In genomic region chr1:185596815-185597214, GRCm38 (mm10) we compare ENCODE assay signal across 24 mouse cellular contexts.
DNase-seq lines count a peak whose midpoint lies in the region; ATAC-seq and TF ChIP-seq lines count a peak whose summit lies in the region.
"Had no signal": no experiment of that assay in that cellular context is flagged by ENCODE, and none has a peak within 500 bp of the region (broad histone marks: within the 10 kb centered on the region; RNA-seq: fewer than 3 reads in every experiment).

No protein-coding gene starts in this region.

- no peaks in the 10 kb centered on the region for H3K9me3 ChIP-seq in lung, embryonic 14.5 days (ENCODE audit: low read depth, low read length)
- H3K9me3 ChIP-seq in midbrain, embryonic 16.5 days (replicated peaks; ENCODE audit: control insufficient read depth, low read length, poor library complexity, severe bottlenecking), result peaks cover 5% of the 10 kb centered on the region; the same call in 1 of the 2 replicates
- H3K9me3 ChIP-seq: embryonic facial prominence, embryonic 12.5 days; embryonic facial prominence, embryonic 15.5 days; hindbrain, embryonic 15.5 days had no signal

- H3K27ac ChIP-seq in lung, embryonic 14.5 days (ENCODE audit: low read depth), result no peak overlapping the region
- H3K27ac ChIP-seq in midbrain, embryonic 16.5 days (ENCODE audit: low read length), result no peak overlapping the region
- H3K27ac ChIP-seq: embryonic facial prominence, embryonic 12.5 days; embryonic facial prominence, embryonic 15.5 days; heart, adult 2 months; hindbrain, embryonic 12.5 days; hindbrain, embryonic 15.5 days had no signal

- 60% methylated on average over 5 of the region's 5 CpGs for WGBS in lung, embryonic 14.5 days
- WGBS in midbrain, embryonic 16.5 days, result 88% methylated on average over 5 of the region's 5 CpGs

- H3K4me3 ChIP-seq in lung, embryonic 14.5 days (ENCODE audit: low read depth, low read length), result no peak overlapping the region
- no peak overlapping the region for H3K4me3 ChIP-seq in midbrain, embryonic 16.5 days (ENCODE audit: low read depth, low read length)
- H3K4me3 ChIP-seq: embryonic facial prominence, embryonic 12.5 days; embryonic facial prominence, embryonic 15.5 days; heart, adult 2 months; hindbrain, embryonic 12.5 days; hindbrain, embryonic 15.5 days had no signal

- peak; percentile 26 for DNase-seq in adrenal gland, adult 2 months
- no peak for DNase-seq in adrenal gland, adult 18-20 months (ENCODE audit: low spot score in 2 of 2)
- peak; percentile 20 for DNase-seq in lung, embryonic 14.5 days
- DNase-seq in lung, adult 18-20 months, result no peak
- peak; percentile 47 for DNase-seq in NIH3T3 (ENCODE audit: low read depth)
- no peak for DNase-seq in B cell, adult 2 months
- DNase-seq in cerebellum, adult 8-10 months, result no peak
- DNase-seq: adrenal gland, adult 8-10 months; adrenal gland, postnatal 25 days; cerebellum, adult 18-20 months; cerebellum, adult 9-11 months; cerebellum, postnatal 25 days; forebrain, postnatal 0 days; gastrocnemius, postnatal 25 days; heart, adult 2 months had no signal

- no peaks in the 10 kb centered on the region for H3K36me3 ChIP-seq in lung, embryonic 14.5 days (ENCODE audit: insufficient read depth)
- no peaks in the 10 kb centered on the region for H3K36me3 ChIP-seq in midbrain, embryonic 16.5 days (ENCODE audit: control insufficient read depth, insufficient read depth, low read length)
- H3K36me3 ChIP-seq: embryonic facial prominence, embryonic 12.5 days; embryonic facial prominence, embryonic 15.5 days; hindbrain, embryonic 12.5 days; hindbrain, embryonic 15.5 days had no signal

- no peak for TF ChIP-seq CTCF in lung, embryonic 14.5 days (IDR thresholded peaks at IDR 0.05; ENCODE audit: low read depth)

- no peak overlapping the region for H3K9ac ChIP-seq in lung, embryonic 14.5 days
- no peak overlapping the region for H3K9ac ChIP-seq in midbrain, embryonic 16.5 days (ENCODE audit: low read depth, low read length)
- H3K9ac ChIP-seq: embryonic facial prominence, embryonic 12.5 days; embryonic facial prominence, embryonic 15.5 days; forebrain, postnatal 0 days; hindbrain, embryonic 12.5 days; hindbrain, embryonic 15.5 days had no signal

- H3K27me3 ChIP-seq in lung, embryonic 14.5 days (ENCODE audit: insufficient read depth, low read length), result no peaks in the 10 kb centered on the region
- H3K27me3 ChIP-seq in midbrain, embryonic 16.5 days (ENCODE audit: control insufficient read depth, insufficient read depth, low read depth, low read length), result no peaks in the 10 kb centered on the region
- H3K27me3 ChIP-seq: embryonic facial prominence, embryonic 12.5 days; embryonic facial prominence, embryonic 15.5 days; hindbrain, embryonic 12.5 days; hindbrain, embryonic 15.5 days had no signal

- no peak overlapping the region for H3K4me2 ChIP-seq in lung, embryonic 14.5 days
- H3K4me2 ChIP-seq in midbrain, embryonic 16.5 days (ENCODE audit: low read length), result no peak overlapping the region
- H3K4me2 ChIP-seq: embryonic facial prominence, embryonic 12.5 days; embryonic facial prominence, embryonic 15.5 days; heart, embryonic 11.5 days; hindbrain, embryonic 12.5 days; hindbrain, embryonic 15.5 days had no signal

- no peak for ATAC-seq in lung, embryonic 14.5 days (ENCODE audit: insufficient read depth)
- ATAC-seq in midbrain, embryonic 16.5 days, result no peak
- ATAC-seq: CD4-positive, CD25-positive, alpha-beta regulatory T cell, adult 4 months; forebrain, embryonic 14.5 days; forebrain, postnatal 0 days; intestine, postnatal 0 days had no signal

- no peaks in the 10 kb centered on the region for H3K4me1 ChIP-seq in lung, embryonic 14.5 days (ENCODE audit: insufficient read depth)
- H3K4me1 ChIP-seq in midbrain, embryonic 16.5 days (ENCODE audit: control insufficient read depth, insufficient read depth, low read length), result no peaks in the 10 kb centered on the region
- H3K4me1 ChIP-seq: embryonic facial prominence, embryonic 12.5 days; embryonic facial prominence, embryonic 15.5 days; hindbrain, embryonic 12.5 days; hindbrain, embryonic 15.5 days had no signal

Comparison
In these comparisons a context has a peak if more than half of its experiments do, and no peak if none do; other contexts are left out.
1. DNase-seq: peak in adrenal gland, adult 2 months (single experiment), lung, embryonic 14.5 days (single experiment) and NIH3T3 (single experiment); none in adrenal gland, adult 18-20 months (0 of 2), lung, adult 18-20 months (0 of 2), B cell, adult 2 months (0 of 2) and cerebellum, adult 8-10 months (single experiment).